Mouse (Mus musculus): ENCODE data around the gene Mpi. TPM values are rescaled to one million over a fixed set of nuclear protein-coding genes. Genes with fewer than 3 reads are reported as not detected.

Mpi gene
- total RNA-seq (2021): 10 to 100 TPM; 63.6 to 66.3 TPM

DNA sequence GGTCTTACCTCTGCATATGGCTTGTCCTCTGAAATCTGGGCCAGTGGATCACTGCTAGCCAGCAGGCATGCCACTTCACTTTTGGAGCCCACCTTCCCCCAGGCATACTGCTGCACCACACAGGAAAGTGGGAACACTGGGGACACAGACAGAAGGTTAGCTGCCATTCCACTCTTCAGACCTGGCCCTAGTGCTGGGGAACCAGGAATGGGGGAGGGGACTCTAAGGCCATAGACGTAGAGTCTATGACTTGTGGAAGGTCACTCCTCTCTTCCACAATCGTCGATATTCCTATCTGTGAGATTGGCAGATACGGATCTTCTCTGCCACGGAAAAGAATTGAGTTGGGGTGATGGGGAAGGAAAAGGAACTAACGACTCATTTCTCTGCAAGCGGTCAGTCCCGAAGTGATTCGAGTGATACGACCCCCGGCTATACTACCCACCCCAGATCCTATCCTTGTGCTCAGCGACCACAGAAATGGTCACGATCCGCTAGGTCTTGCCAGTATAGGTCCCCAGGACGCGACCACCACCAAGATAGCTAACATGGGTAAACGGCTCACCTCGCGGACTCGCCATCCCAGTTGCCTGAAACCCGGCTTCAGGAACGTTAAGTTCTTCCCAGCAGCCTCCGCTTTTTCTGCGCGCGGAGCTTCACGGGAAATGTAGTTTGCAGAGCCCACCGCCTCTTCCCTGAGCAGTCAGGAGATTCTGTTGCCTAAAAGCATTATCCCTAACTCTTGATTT lies at the start of gene Mpi:
Mpi (minus strand) TSS at position 625 of the 749 bp plus-strand sequence.
- DNase-seq (ENCODE audit: low spot score in 2 of 2): peak; percentile 79 to 81
- intact Hi-C loops (cut with DNase I): no loop called here

GRCm38 (mm10) chr9:57602098-57602497 lies 49.5 kb upstream of the Mpi start:
- intact Hi-C loops (cut with DNase I): no loop called here
- DNase-seq (ENCODE audit: low spot score in 2 of 2): no peak

GRCm38 (mm10) chr9:57601353-57601706 lies 48.8 kb upstream of the Mpi start:
- peak; percentile 60 for DNase-seq (ENCODE audit: low spot score in 2 of 2)
- intact Hi-C loops (cut with DNase I): no loop called here

- intact Hi-C loops (cut with DNase I): no loop called here
- no peak for DNase-seq (ENCODE audit: low spot score in 2 of 2)
These were observed 48.2 kb upstream of the Mpi start for GRCm38 (mm10) chr9:57600620-57601352.

- intact Hi-C loops (cut with DNase I): no loop called here
These were observed 46.4 kb upstream of the Mpi start for GRCm38 (mm10) chr9:57598851-57599563.

GRCm38 (mm10) chr9:57597929-57598382 lies 45.4 kb upstream of the Mpi start:
- no peak for DNase-seq (ENCODE audit: low spot score in 2 of 2)

More at GRCm38 (mm10) chr9:57598851-57599563, 46.4 kb upstream of the Mpi start:
- DNase-seq (ENCODE audit: low spot score in 2 of 2): no peak

DNA sequence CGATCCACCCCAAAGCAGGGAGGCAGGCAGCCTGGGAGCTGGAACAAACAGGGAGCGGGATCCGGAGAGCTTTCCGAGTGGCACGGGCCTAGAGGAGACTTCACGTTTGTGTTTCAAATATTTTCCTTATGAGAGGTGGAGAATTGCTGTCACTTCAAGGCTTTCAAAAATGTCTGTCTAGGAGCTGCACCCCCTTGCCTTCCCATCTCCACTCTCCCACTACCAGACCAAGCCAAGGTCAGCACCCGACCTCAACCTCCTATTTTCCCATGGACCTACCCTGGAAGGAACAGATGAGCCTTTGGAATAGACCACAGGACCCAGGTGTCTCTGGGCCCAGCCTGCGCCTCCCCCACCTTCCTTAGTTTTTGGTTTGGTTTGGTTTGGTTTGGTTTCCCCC lies 44.7 kb upstream of the Mpi start:
- intact Hi-C loops (cut with DNase I): no loop called here
- DNase-seq (ENCODE audit: low spot score in 2 of 2): no peak

More at GRCm38 (mm10) chr9:57597929-57598382, 45.4 kb upstream of the Mpi start:
- intact Hi-C loops (cut with DNase I): no loop called here

DNA sequence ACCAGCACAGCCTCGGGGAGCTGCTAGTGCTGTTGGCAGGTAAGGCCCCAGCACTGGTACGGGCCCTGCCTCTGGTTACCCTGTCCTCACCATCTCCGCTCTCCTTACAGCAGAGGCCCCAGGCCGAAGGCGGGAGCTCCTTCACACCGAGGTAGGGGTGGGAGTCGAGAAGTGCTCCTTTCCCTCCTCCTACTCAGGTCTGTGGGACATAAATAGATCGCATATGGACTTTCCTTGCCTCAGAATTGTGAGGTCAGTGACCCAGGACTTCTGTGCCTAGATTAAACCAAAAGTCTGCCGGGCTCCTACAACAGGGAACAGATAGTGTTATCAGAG lies 41.6 kb upstream of the Mpi start:
- intact Hi-C loops (cut with DNase I): loop anchor here (5.0 kb wide), 1 partner anchor 53 kb away; no protein-coding TSS in a partner anchor
- no peak for DNase-seq (ENCODE audit: low spot score in 2 of 2)

DNA sequence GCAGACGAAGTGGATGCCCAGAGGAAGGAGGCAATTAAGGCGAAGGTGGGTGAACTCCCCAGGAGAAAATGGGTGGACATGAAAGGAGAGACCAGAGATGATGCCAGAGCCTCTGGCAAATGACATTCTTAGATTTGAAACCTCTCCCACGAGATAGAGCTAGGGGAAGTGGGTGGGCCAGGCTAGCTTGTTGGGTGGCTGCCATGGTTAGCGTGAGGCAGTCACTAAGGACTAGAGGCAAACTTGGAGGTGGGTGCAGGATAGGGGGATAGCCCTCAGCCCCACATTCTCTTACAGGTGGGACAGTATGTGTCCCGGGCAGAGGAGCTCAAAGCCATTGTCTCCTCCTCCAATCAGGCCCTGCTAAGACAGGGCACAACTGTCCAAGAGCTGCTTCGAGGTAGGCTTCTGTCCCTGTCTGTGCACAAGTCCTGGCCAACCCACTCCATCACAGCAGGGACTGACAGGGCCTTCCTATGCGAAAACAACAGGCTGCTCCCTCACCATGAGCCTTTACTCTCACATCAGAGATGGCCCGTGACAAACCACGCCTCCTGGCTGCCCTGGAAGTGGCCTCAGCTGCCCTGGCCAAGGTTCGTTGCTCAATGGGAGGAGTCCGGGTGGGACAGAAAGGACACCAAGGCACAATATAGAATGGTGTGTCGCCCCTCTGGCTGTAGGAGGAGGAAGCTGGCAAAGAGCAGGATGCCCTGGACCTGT lies 41.1 kb upstream of the Mpi start:
- DNase-seq (ENCODE audit: low spot score in 2 of 2): no peak
- intact Hi-C loops (cut with DNase I): loop anchor here (5.0 kb wide), 1 partner anchor 54 kb away; no protein-coding TSS in a partner anchor

DNA sequence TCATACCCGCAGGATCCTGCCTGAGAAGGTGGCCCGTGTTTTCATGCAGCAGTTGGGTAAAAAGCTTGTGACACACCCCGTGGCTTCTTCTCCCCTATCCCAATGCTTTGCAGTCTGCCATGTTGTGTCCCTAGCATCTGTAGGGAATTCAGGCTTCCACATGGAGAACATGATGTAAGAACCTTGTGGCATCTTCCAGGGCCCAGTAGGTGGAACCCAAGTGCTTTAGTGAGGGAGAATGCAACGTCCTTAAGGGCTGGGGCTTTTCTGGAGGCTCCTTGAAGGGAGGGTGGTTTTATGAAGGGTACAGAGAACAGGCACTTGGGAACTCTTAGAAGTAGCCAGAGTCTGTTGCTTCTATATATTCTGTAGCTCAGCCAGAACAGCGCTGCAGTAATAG lies 38.2 kb upstream of the Mpi start:
- no peak for DNase-seq (ENCODE audit: low spot score in 2 of 2)
- intact Hi-C loops (cut with DNase I): loop anchor here (5.0 kb wide), 1 partner anchor 57 kb away; no protein-coding TSS in a partner anchor

DNA sequence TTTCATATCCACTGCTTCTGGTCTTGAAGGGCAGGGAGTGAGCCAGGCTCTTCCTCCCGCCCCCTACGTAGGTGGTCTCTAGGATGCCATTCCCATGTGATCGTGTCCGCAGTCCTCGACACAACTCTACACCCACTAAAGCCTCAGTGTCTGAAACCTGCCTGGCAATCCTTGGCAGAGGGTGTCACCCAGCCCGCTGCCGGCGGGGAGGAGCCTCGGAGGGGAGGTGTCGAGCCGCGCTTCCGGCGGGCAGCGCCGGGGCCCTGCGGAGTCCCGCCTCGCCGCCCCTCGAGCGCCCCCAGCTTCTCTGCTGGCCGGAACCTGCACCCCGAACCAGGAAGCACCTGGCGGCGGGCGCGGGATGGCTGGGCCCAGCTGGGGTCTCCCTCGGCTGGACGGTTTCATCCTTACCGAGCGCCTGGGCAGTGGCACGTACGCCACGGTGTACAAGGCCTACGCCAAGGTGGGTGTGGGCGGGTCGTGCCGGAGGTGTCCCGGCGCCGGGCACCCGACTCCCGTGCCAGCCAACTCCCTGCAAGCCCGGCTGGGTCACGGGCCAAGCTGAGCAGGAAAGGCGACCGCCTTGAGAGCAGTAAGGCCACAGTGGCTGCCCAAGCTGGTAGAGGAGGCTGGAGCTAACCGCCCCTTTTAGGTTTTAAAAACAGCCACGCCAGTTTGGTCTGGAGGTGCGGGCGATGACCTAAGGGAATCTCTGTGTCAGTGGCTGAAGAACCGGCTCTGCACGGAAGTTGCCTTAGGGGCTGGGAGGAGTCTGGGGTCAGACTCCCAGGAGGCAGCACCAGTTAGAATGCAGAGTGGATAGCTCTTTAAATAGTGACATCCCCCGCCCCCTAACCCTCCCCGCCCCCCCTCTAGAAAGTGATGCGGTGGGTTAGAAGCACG lies 36.9 kb upstream of the Mpi start, which contains the start of gene Ulk3:
Ulk3 (plus strand) TSS at position 229 of the 903 bp plus-strand sequence.
- intact Hi-C loops (cut with DNase I): loop anchor here (5.0 kb wide), 1 partner anchor 58 kb away; no protein-coding TSS in a partner anchor
- peak; percentile 79 to 85 for DNase-seq (ENCODE audit: low spot score in 2 of 2)

GRCm38 (mm10) chr9:57584991-57585390 lies 32.4 kb upstream of the Mpi start:
- intact Hi-C loops (cut with DNase I): no loop called here
- no peak for DNase-seq (ENCODE audit: low spot score in 2 of 2)

GRCm38 (mm10) chr9:57577144-57577849 lies 24.7 kb upstream of the Mpi start:
- no peak for DNase-seq (ENCODE audit: low spot score in 2 of 2)
- intact Hi-C loops (cut with DNase I): no loop called here

DNA sequence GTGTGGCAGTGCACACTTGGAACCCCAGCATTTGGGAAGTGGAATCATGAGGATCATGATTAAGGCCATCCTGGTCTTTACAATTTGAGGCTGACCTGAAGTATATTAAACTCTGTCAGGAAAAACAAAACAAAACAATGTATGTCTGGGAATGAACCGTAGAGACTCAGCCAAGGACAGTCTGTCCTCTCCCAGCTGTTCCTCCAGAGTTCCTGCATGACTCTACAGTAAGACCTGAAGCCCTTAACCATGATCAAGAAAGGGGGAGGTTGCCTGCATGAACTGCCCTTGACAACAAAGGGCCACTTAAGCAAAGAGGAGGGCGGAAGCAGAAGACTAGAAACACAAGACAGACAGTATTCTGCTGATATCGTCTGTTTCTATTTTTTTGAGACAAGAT lies 23.0 kb upstream of the Mpi start:
- intact Hi-C loops (cut with DNase I): no loop called here

DNA sequence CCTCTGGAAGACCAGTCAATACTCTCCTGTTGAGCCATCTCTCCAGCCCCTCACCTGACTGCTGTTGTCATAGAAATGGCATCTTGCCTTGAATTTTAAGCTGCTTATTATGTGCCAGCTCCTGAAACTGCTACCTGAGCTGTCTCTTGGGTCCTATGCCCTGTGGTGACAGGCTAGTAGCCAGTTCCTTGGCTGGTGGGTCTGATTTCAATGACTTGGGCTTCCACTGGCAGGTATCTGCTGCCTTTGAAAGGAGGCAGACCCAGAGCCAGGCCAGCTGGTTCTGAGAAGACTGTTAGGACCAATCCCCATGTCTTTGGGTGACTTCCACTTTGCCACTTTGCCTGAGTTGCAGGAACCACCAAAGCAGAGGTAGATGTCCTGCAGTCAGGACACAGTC lies 21.8 kb upstream of the Mpi start:
- intact Hi-C loops (cut with DNase I): no loop called here

More for the DNA sequence above, 23.0 kb upstream of the Mpi start:
- no peak for DNase-seq (ENCODE audit: low spot score in 2 of 2)

DNA sequence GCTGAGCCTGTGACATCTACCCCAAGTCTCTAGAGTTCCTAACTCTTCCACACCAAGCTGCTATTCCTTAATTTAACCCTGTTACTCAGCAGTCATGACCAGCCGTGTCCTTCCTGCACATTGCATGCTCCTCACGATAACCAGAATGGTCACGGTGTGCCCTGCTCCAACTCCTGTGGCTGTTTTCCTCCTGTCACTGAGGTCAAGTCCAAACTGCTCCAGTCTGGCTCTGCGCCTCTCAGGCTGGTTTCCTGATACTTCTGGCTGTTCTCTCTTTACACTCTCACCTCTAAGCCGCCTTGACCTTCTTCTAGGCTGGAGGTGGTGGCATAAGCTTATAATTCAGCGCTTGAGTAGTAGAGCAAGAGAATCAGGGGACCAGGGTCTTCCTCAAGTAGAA lies 15.9 kb upstream of the Mpi start:
- intact Hi-C loops (cut with DNase I): no loop called here
- DNase-seq (ENCODE audit: low spot score in 2 of 2): no peak

More for the DNA sequence above, 21.8 kb upstream of the Mpi start:
- no peak for DNase-seq (ENCODE audit: low spot score in 2 of 2)

DNA sequence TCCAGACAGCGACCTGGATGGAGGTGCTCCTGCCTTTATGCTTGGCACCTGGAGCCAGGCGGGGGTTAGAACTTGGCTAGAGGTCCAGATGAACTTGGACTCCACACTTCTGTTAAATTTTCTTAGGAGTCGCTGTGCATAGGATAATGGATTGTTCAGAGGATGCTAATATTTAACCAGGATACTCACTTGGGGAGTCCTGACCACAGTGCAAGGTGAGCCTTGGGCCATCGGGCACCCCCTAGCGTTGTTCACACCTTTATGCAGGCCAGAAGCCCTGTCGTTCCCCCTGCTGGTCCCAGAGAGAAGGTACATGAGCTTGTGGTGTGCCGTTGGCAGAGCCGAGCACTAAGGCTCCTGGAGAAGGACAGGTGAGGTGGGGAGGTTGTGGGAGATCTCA lies 14.3 kb upstream of the Mpi start:
- intact Hi-C loops (cut with DNase I): no loop called here
- DNase-seq (ENCODE audit: low spot score in 2 of 2): no peak

GRCm38 (mm10) chr9:57565741-57566221 lies 13.2 kb upstream of the Mpi start:
- intact Hi-C loops (cut with DNase I): no loop called here
- peak; percentile 57 to 62 for DNase-seq (ENCODE audit: low spot score in 2 of 2)
